Mouse (Mus musculus): Measurements from ENCODE around the gene Orai3. TPM values are rescaled to one million over a fixed set of nuclear protein-coding genes. Genes with fewer than 3 reads are reported as not detected.

Orai3 gene
- polyA plus RNA-seq, 1 experiment from 2014 or later = 8.5 TPM

- no peak overlapping the region for H3K4me3 ChIP-seq (ENCODE audit: low read depth, low read length)
- no peaks in the 10 kb centered on the region; the same call in 1 of the 2 replicates for H3K4me1 ChIP-seq (replicated peaks; ENCODE audit: control insufficient read depth, insufficient read depth, low read length)
- peaks cover 20% of the 10 kb centered on the region for H3K36me3 ChIP-seq (ENCODE audit: control insufficient read depth, insufficient read depth, low read length)
- no peaks in the 10 kb centered on the region for H3K27me3 ChIP-seq (ENCODE audit: control insufficient read depth, insufficient read depth, low read length)
- no peak for DNase-seq (ENCODE audit: low spot score)
- no peak overlapping the region for H3K27ac ChIP-seq (ENCODE audit: low read depth, low read length)
- no peak overlapping the region for H3K9ac ChIP-seq (ENCODE audit: low read depth, low read length)
- 99% methylated on average over 4 of the region's 4 CpGs for WGBS
- H3K4me2 ChIP-seq (replicated peaks; ENCODE audit: low read depth, low read length) = no peak overlapping the region
- no peak for ATAC-seq (ENCODE audit: low FRiP score)
- H3K9me3 ChIP-seq (ENCODE audit: control insufficient read depth, low read length) = no peaks in the 10 kb centered on the region
Observed at GRCm38 (mm10) chr7:127798591-127798990, 29.0 kb downstream of the Orai3 start.

GRCm38 (mm10) chr7:127799211-127799610 is 29.6 kb downstream of the Orai3 start:
- Histone ChIP-seq H3K36me3 (ENCODE audit: control insufficient read depth, insufficient read depth, low read length) (peaks cover 20% of the 10 kb centered on the region), H3K9me3 (ENCODE audit: control insufficient read depth, low read length) (no peaks in the 10 kb centered on the region), H3K4me1 (replicated peaks; ENCODE audit: control insufficient read depth, insufficient read depth, low read length) (no peaks in the 10 kb centered on the region; the same call in 1 of the 2 replicates), H3K4me3 (ENCODE audit: low read depth, low read length) (no peak overlapping the region), H3K27me3 (ENCODE audit: control insufficient read depth, insufficient read depth, low read length) (no peaks in the 10 kb centered on the region), H3K9ac (ENCODE audit: low read depth, low read length) (no peak overlapping the region), H3K4me2 (replicated peaks; ENCODE audit: low read depth, low read length) (no peak overlapping the region), H3K27ac (ENCODE audit: low read depth, low read length) (no peak overlapping the region)
- 90% methylated on average over 13 of the region's 13 CpGs for WGBS
- ATAC-seq (ENCODE audit: low FRiP score) (no peak), DNase-seq (ENCODE audit: low spot score) (no peak)

- 93% methylated on average over 1 of the region's 1 CpGs for WGBS
- Histone ChIP-seq H3K36me3 (ENCODE audit: control insufficient read depth, insufficient read depth, low read length) (peaks cover 20% of the 10 kb centered on the region), H3K9ac (ENCODE audit: low read depth, low read length) (no peak overlapping the region), H3K27me3 (ENCODE audit: control insufficient read depth, insufficient read depth, low read length) (no peaks in the 10 kb centered on the region), H3K4me3 (ENCODE audit: low read depth, low read length) (no peak overlapping the region), H3K9me3 (ENCODE audit: control insufficient read depth, low read length) (no peaks in the 10 kb centered on the region), H3K27ac (ENCODE audit: low read depth, low read length) (no peak overlapping the region), H3K4me1 (replicated peaks; ENCODE audit: control insufficient read depth, insufficient read depth, low read length) (no peaks in the 10 kb centered on the region; the same call in 1 of the 2 replicates), H3K4me2 (replicated peaks; ENCODE audit: low read depth, low read length) (no peak overlapping the region)
- ATAC-seq (ENCODE audit: low FRiP score) = no peak
- no peak for DNase-seq (ENCODE audit: low spot score)
Observed at GRCm38 (mm10) chr7:127799738-127800137, 30.1 kb downstream of the Orai3 start.

- no peak within 1 kb of the TSS for H3K4me2 ChIP-seq (replicated peaks; ENCODE audit: low read depth, low read length)
- ATAC-seq (ENCODE audit: low FRiP score) = peak; percentile 73
- DNase-seq (ENCODE audit: low spot score) = peak; percentile 94
- no peaks in the 10 kb centered on the region for H3K9me3 ChIP-seq (ENCODE audit: control insufficient read depth, low read length)
- no peak within 1 kb of the TSS for H3K4me3 ChIP-seq (ENCODE audit: low read depth, low read length)
- H3K4me1 ChIP-seq (replicated peaks; ENCODE audit: control insufficient read depth, insufficient read depth, low read length) = no peaks in the 10 kb centered on the region; the same call in 1 of the 2 replicates
- H3K36me3 ChIP-seq (ENCODE audit: control insufficient read depth, insufficient read depth, low read length) = peaks cover 20% of the 10 kb centered on the region
- no peaks in the 10 kb centered on the region for H3K27me3 ChIP-seq (ENCODE audit: control insufficient read depth, insufficient read depth, low read length)
- WGBS = 32% methylated on average over 6 of the region's 6 CpGs
- H3K27ac ChIP-seq (ENCODE audit: low read depth, low read length) = 0 out of 2 replicates have a peak within 1 kb of the TSS, but pooled peaks have one; percentile 24
- H3K9ac ChIP-seq (ENCODE audit: low read depth, low read length) = no peak within 1 kb of the TSS
Observed at GRCm38 (mm10) chr7:127800435-127801009, 30.9 kb downstream of the Orai3 start, which contains the start of gene Hsd3b7. Gene Hsd3b7, plus strand, starts transcription at chr7:127800604.

GRCm38 (mm10) chr7:127801010-127801621 is 31.5 kb downstream of the Orai3 start:
- Histone ChIP-seq H3K27me3 (ENCODE audit: control insufficient read depth, insufficient read depth, low read length) (no peaks in the 10 kb centered on the region), H3K9ac (ENCODE audit: low read depth, low read length) (no peak overlapping the region), H3K4me3 (ENCODE audit: low read depth, low read length) (no peak overlapping the region), H3K36me3 (ENCODE audit: control insufficient read depth, insufficient read depth, low read length) (peaks cover 17% of the 10 kb centered on the region), H3K9me3 (ENCODE audit: control insufficient read depth, low read length) (no peaks in the 10 kb centered on the region), H3K4me1 (replicated peaks; ENCODE audit: control insufficient read depth, insufficient read depth, low read length) (no peaks in the 10 kb centered on the region; the same call in 1 of the 2 replicates), H3K27ac (ENCODE audit: low read depth, low read length) (0 out of 2 replicates have a peak overlapping the region, but pooled peaks have one; percentile 24), H3K4me2 (replicated peaks; ENCODE audit: low read depth, low read length) (no peak overlapping the region)
- DNase-seq (ENCODE audit: low spot score) = no peak
- WGBS = 91% methylated on average over 8 of the region's 8 CpGs
- ATAC-seq (ENCODE audit: low FRiP score) = peak; percentile 13; the same call in 1 of the 2 replicates

- no peaks in the 10 kb centered on the region for H3K9me3 ChIP-seq (ENCODE audit: control insufficient read depth, low read length)
- H3K36me3 ChIP-seq (ENCODE audit: control insufficient read depth, insufficient read depth, low read length) = peaks cover 10% of the 10 kb centered on the region
- WGBS = 92% methylated on average over 17 of the region's 17 CpGs
- ATAC-seq (ENCODE audit: low FRiP score) = no peak
- H3K4me1 ChIP-seq (replicated peaks; ENCODE audit: control insufficient read depth, insufficient read depth, low read length) = no peaks in the 10 kb centered on the region; the same call in 1 of the 2 replicates
- no peak for DNase-seq (ENCODE audit: low spot score)
- H3K27me3 ChIP-seq (ENCODE audit: control insufficient read depth, insufficient read depth, low read length) = no peaks in the 10 kb centered on the region
- no peak overlapping the region for H3K9ac ChIP-seq (ENCODE audit: low read depth, low read length)
- H3K27ac ChIP-seq (ENCODE audit: low read depth, low read length) = no peak overlapping the region
- H3K4me2 ChIP-seq (replicated peaks; ENCODE audit: low read depth, low read length) = no peak overlapping the region
- H3K4me3 ChIP-seq (ENCODE audit: low read depth, low read length) = no peak overlapping the region
Observed at GRCm38 (mm10) chr7:127802313-127802712, 32.7 kb downstream of the Orai3 start.

GRCm38 (mm10) chr7:127808821-127809220 is 39.2 kb downstream of the Orai3 start:
- ATAC-seq (ENCODE audit: low FRiP score) = no peak
- Histone ChIP-seq H3K4me1 (replicated peaks; ENCODE audit: control insufficient read depth, insufficient read depth, low read length) (no peaks in the 10 kb centered on the region), H3K9me3 (ENCODE audit: control insufficient read depth, low read length) (no peaks in the 10 kb centered on the region), H3K27me3 (ENCODE audit: control insufficient read depth, insufficient read depth, low read length) (no peaks in the 10 kb centered on the region), H3K4me2 (replicated peaks; ENCODE audit: low read depth, low read length) (no peak overlapping the region), H3K4me3 (ENCODE audit: low read depth, low read length) (no peak overlapping the region), H3K9ac (ENCODE audit: low read depth, low read length) (no peak overlapping the region), H3K36me3 (ENCODE audit: control insufficient read depth, insufficient read depth, low read length) (no peaks in the 10 kb centered on the region), H3K27ac (ENCODE audit: low read depth, low read length) (no peak overlapping the region)
- DNase-seq (ENCODE audit: low spot score) = no peak
- 73% methylated on average over 5 of the region's 5 CpGs for WGBS

GRCm38 (mm10) chr7:127809846-127810245 is 40.2 kb downstream of the Orai3 start:
- 93% methylated on average over 1 of the region's 1 CpGs for WGBS

GRCm38 (mm10) chr7:127810650-127811049 is 41.0 kb downstream of the Orai3 start:
- 71% methylated on average over 10 of the region's 10 CpGs for WGBS
- H3K4me2 ChIP-seq (replicated peaks; ENCODE audit: low read depth, low read length) = no peak overlapping the region

More at GRCm38 (mm10) chr7:127809846-127810245, 40.2 kb downstream of the Orai3 start:
- no peak overlapping the region for H3K9ac ChIP-seq (ENCODE audit: low read depth, low read length)
- H3K4me2 ChIP-seq (replicated peaks; ENCODE audit: low read depth, low read length) = no peak overlapping the region
- no peaks in the 10 kb centered on the region for H3K27me3 ChIP-seq (ENCODE audit: control insufficient read depth, insufficient read depth, low read length)
- H3K36me3 ChIP-seq (ENCODE audit: control insufficient read depth, insufficient read depth, low read length) = no peaks in the 10 kb centered on the region
- DNase-seq (ENCODE audit: low spot score) (no peak), ATAC-seq (ENCODE audit: low FRiP score) (no peak)
- H3K9me3 ChIP-seq (ENCODE audit: control insufficient read depth, low read length) = no peaks in the 10 kb centered on the region
- no peaks in the 10 kb centered on the region for H3K4me1 ChIP-seq (replicated peaks; ENCODE audit: control insufficient read depth, insufficient read depth, low read length)
- H3K4me3 ChIP-seq (ENCODE audit: low read depth, low read length) = no peak overlapping the region
- H3K27ac ChIP-seq (ENCODE audit: low read depth, low read length) = no peak overlapping the region

More at GRCm38 (mm10) chr7:127810650-127811049, 41.0 kb downstream of the Orai3 start:
- ATAC-seq (ENCODE audit: low FRiP score) (no peak), DNase-seq (ENCODE audit: low spot score) (no peak)
- H3K27ac ChIP-seq (ENCODE audit: low read depth, low read length) = no peak overlapping the region
- H3K4me1 ChIP-seq (replicated peaks; ENCODE audit: control insufficient read depth, insufficient read depth, low read length) = no peaks in the 10 kb centered on the region
- no peaks in the 10 kb centered on the region for H3K36me3 ChIP-seq (ENCODE audit: control insufficient read depth, insufficient read depth, low read length)
- no peak overlapping the region for H3K4me3 ChIP-seq (ENCODE audit: low read depth, low read length)
- no peaks in the 10 kb centered on the region for H3K9me3 ChIP-seq (ENCODE audit: control insufficient read depth, low read length)
- no peaks in the 10 kb centered on the region for H3K27me3 ChIP-seq (ENCODE audit: control insufficient read depth, insufficient read depth, low read length)
- H3K9ac ChIP-seq (ENCODE audit: low read depth, low read length) = no peak overlapping the region
